In genomic region chr12:17583860-17584259, GRCm38 (mm10) we compare ENCODE assay signal across 10 mouse cellular contexts. TPM values are rescaled to one million over a fixed set of nuclear protein-coding genes. Genes with fewer than 3 reads are reported as not detected.
A peak's percentile ranks its signal among the peaks of the same experiment; 100 is the strongest.
DNase-seq lines count a peak whose midpoint lies in the region; ATAC-seq and TF ChIP-seq lines count a peak whose summit lies in the region.
"Had no signal": no experiment of that assay in that cellular context is flagged by ENCODE, and none has a peak within 500 bp of the region (broad histone marks: within the 10 kb centered on the region; RNA-seq: fewer than 3 reads in every experiment).

No protein-coding gene starts in this region.

- H3K36me3 ChIP-seq in kidney, embryonic 16.5 days (ENCODE audit: insufficient read depth, low read length), result no peaks in the 10 kb centered on the region
- H3K36me3 ChIP-seq in forebrain, embryonic 16.5 days (ENCODE audit: control insufficient read depth, insufficient read depth), result no peaks in the 10 kb centered on the region
- H3K36me3 ChIP-seq: heart, embryonic 13.5 days had no signal

- WGBS in kidney, embryonic 16.5 days, result 20% methylated on average over 3 of the region's 3 CpGs
- 20% methylated on average over 3 of the region's 3 CpGs for WGBS in forebrain, embryonic 16.5 days

- H3K4me1 ChIP-seq in kidney, embryonic 16.5 days (ENCODE audit: insufficient read depth, low read length), result peaks cover 9% of the 10 kb centered on the region; the same call in 1 of the 2 replicates
- peaks cover 3% of the 10 kb centered on the region; the same call in 1 of the 2 replicates for H3K4me1 ChIP-seq in forebrain, embryonic 16.5 days (replicated peaks; ENCODE audit: control insufficient read depth, insufficient read depth, low read length)
- H3K4me1 ChIP-seq: heart, embryonic 13.5 days had no signal

- peak overlapping the region; percentile 52; the same call in 1 of the 2 replicates for H3K27ac ChIP-seq in kidney, embryonic 16.5 days (ENCODE audit: low read length)
- H3K27ac ChIP-seq in forebrain, embryonic 16.5 days (ENCODE audit: low read length), result no peak overlapping the region
- no peak overlapping the region for H3K27ac ChIP-seq in layer of hippocampus, adult 2 months
- H3K27ac ChIP-seq: heart, embryonic 13.5 days had no signal

- in situ Hi-C loops in Patski (cut with MboI; ENCODE audit: low pct_unique_long_range_greater_than_20kb), result no loop called here

- H3K9ac ChIP-seq in kidney, embryonic 16.5 days (replicated peaks; ENCODE audit: low read length), result no peak overlapping the region
- no peak overlapping the region for H3K9ac ChIP-seq in forebrain, embryonic 16.5 days (replicated peaks; ENCODE audit: low read depth, low read length)
- H3K9ac ChIP-seq: heart, embryonic 13.5 days had no signal

- TF ChIP-seq CTCF in Patski (IDR thresholded peaks at IDR 0.05), result no peak
- TF ChIP-seq CTCF in layer of hippocampus, adult 2 months (conservative IDR thresholded peaks at IDR 0.05), result no peak

- CTCF ChIA-PET in Patski (lab: Charles Lee), result interaction anchor here (1.4 kb wide), 1 partner anchor 21 kb away, joined by 3 read pairs; no protein-coding TSS in a partner anchor

- no peak overlapping the region for H3K4me2 ChIP-seq in kidney, embryonic 16.5 days (replicated peaks; ENCODE audit: low read depth, low read length)
- no peak overlapping the region for H3K4me2 ChIP-seq in forebrain, embryonic 16.5 days (ENCODE audit: low read length)
- H3K4me2 ChIP-seq: heart, embryonic 13.5 days had no signal

- H3K4me3 ChIP-seq in kidney, embryonic 16.5 days (ENCODE audit: low read length), result no peak overlapping the region
- no peak overlapping the region for H3K4me3 ChIP-seq in forebrain, embryonic 16.5 days (replicated peaks; ENCODE audit: low read length)
- no peak overlapping the region for H3K4me3 ChIP-seq in layer of hippocampus, adult 2 months
- H3K4me3 ChIP-seq: heart, embryonic 13.5 days; myocyte had no signal

- H3K27me3 ChIP-seq in kidney, embryonic 16.5 days (ENCODE audit: insufficient read depth, low read length), result no peaks in the 10 kb centered on the region
- no peaks in the 10 kb centered on the region for H3K27me3 ChIP-seq in Patski
- H3K27me3 ChIP-seq in forebrain, embryonic 16.5 days (replicated peaks; ENCODE audit: control insufficient read depth, insufficient read depth, low read length), result no peaks in the 10 kb centered on the region

- POLR2A ChIA-PET in Patski (lab: Charles Lee), result no interaction called here

- no peaks in the 10 kb centered on the region for H3K9me3 ChIP-seq in kidney, embryonic 16.5 days (ENCODE audit: low read length)
- H3K9me3 ChIP-seq in forebrain, embryonic 16.5 days (ENCODE audit: control insufficient read depth, low read length), result no peaks in the 10 kb centered on the region
- H3K9me3 ChIP-seq: heart, embryonic 13.5 days had no signal

- ATAC-seq in kidney, embryonic 16.5 days (ENCODE audit: low FRiP score, low TSS enrichment), result peak; percentile 87
- ATAC-seq in Patski, result peak; percentile 92
- ATAC-seq in forebrain, embryonic 16.5 days, result peak; percentile 74

- no peak for DNase-seq in kidney, postnatal 14 days
- peak; percentile 91 for DNase-seq in Patski (ENCODE audit: low read depth, low spot score)
- peak; percentile 18 for DNase-seq in mesoderm, embryonic 11.5 days (ENCODE audit: low read depth, low spot score)
- no peak for DNase-seq in adrenal gland, postnatal 10 days
- no peak for DNase-seq in thymus, postnatal 36 days
- DNase-seq in layer of hippocampus, adult 2 months (ENCODE audit: low spot score in 2 of 2), result no peak

RNA-seq across cellular contexts. Expression of gene Odc1, which starts 39.3 kb away (rescaled TPM):
- polyA plus RNA-seq in kidney, embryonic 16.5 days (2015; fragmentation: Nextera tagmentation; extraction: Ambion mirVana), result 217 and 223 TPM in 2 replicates
- 541 TPM for polyA plus RNA-seq in Patski (2021)
- 217 and 246 TPM in 2 replicates for polyA plus RNA-seq in forebrain, embryonic 16.5 days (2015; fragmentation: Nextera tagmentation; extraction: Ambion mirVana)
- total RNA-seq in adrenal gland, postnatal 10 days (2021), result 100 to 1,000 TPM; 149 to 195 TPM
- total RNA-seq in layer of hippocampus, adult 2 months (2021), result 10 to 100 TPM; 78.3 to 80.4 TPM

Comparison
In these comparisons a context has a peak if more than half of its experiments do, and no peak if none do; other contexts are left out.
1. DNase-seq: peak in Patski (single experiment) and mesoderm, embryonic 11.5 days (single experiment); none in kidney, postnatal 14 days (single experiment), adrenal gland, postnatal 10 days (single experiment), thymus, postnatal 36 days (0 of 2) and layer of hippocampus, adult 2 months (0 of 2).
2. Peak in every context shown above with its lines, with median percentiles within 50 percentile points of each other: ATAC-seq.